Mouse (Mus musculus) cerebellum, adult 2 months (tissue): ENCODE results near the gene Fndc3a.

Experiments used
- CTCF ChIP-seq: fragments of 200-500 bp; IDR thresholded peaks from 2 replicates; pipeline ENCODE4 v1.5.1; 2011; ENCODE audit warnings: low read depth, mild to moderate bottlenecking, control low read depth, low read length, moderate library complexity, borderline replicate concordance; ENCODE audit not compliant: insufficient read depth
- POLR2A ChIP-seq: fragments of 200-500 bp; IDR thresholded peaks from 2 replicates; pipeline ENCODE4 v1.6.1; 2011; ENCODE audit warnings: low read length, control low read depth, borderline replicate concordance; ENCODE audit not compliant: insufficient read depth

DNA sequence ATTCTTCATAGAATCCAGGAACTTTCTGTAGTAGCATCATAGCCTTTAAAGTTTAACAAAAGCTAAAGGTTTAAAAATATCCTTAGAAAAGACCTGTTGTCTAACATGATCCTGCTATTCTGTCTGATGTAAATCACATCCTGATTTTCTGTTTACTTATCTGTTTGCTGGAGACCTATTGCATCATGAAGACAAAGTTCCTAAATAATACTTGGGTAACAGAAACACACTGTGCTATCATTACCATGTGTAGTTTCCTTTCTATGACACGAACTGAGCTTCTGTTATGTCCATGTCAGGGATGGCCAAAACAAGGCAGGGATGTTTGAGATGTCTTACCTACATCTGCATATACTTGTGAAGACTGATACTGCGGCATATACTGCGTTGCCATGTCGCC lies 120.4 kb downstream of the Fndc3a start:
- TF ChIP-seq POLR2A: no peak
- no peak for TF ChIP-seq CTCF
